Mouse (Mus musculus): ENCODE results near the gene Rprd1b. TPM values are rescaled to one million over a fixed set of nuclear protein-coding genes. Genes with fewer than 3 reads are reported as not detected.

Rprd1b gene
- polyA plus RNA-seq, 1 experiment: 11.4 TPM

DNA sequence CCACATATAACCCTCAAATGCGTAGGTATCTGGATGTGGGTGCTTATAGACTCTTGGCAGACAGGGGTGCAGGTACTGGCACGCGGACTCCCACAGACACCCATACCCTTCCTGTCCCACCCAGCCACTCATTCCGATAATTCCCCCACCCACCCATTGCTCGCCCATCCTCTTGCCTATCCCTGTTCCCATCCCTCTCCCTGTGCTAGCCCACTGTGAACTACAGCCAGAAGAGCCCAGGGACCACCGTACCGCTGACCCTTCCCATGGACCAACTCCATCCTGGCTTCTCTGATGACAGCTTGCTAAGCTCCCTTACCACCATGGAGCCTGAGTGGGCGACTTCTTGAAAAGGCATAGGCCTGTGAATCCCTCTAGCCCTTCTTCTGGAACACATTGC, 118.7 kb downstream of the Rprd1b start:
- H3K27me3 ChIP-seq (ENCODE audit: control insufficient read depth, insufficient read depth, insufficient read length): no peaks in the 10 kb centered on the region
- no peaks in the 10 kb centered on the region for H3K79me2 ChIP-seq (ENCODE audit: control insufficient read depth, insufficient read depth)
- TF ChIP-seq CTCF (IDR thresholded peaks at IDR 0.05; ENCODE audit: control insufficient read depth, insufficient read depth, insufficient read length) (no peak), MYOG (IDR thresholded peaks at IDR 0.05; ENCODE audit: control insufficient read depth, extremely low read depth, insufficient read length) (no peak), MYOD1 (IDR thresholded peaks at IDR 0.05; ENCODE audit: control insufficient read depth, insufficient read length, low read depth) (no peak), CEBPB (IDR thresholded peaks at IDR 0.05; ENCODE audit: low read depth) (no peak), FOSL1 (IDR thresholded peaks at IDR 0.05; ENCODE audit: insufficient read depth, low read length, poor library complexity, severe bottlenecking) (no peak), MAX (IDR thresholded peaks at IDR 0.05) (no peak)
- no peaks in the 10 kb centered on the region for H3K36me3 ChIP-seq (ENCODE audit: control insufficient read depth, insufficient read depth)
- H3K79me3 ChIP-seq (ENCODE audit: low read depth): no peaks in the 10 kb centered on the region
- no peak overlapping the region for H3ac ChIP-seq (ENCODE audit: control insufficient read depth, insufficient read length, low read depth)
- no peak overlapping the region for H3K4me3 ChIP-seq (ENCODE audit: insufficient read depth, poor library complexity, severe bottlenecking)

DNA sequence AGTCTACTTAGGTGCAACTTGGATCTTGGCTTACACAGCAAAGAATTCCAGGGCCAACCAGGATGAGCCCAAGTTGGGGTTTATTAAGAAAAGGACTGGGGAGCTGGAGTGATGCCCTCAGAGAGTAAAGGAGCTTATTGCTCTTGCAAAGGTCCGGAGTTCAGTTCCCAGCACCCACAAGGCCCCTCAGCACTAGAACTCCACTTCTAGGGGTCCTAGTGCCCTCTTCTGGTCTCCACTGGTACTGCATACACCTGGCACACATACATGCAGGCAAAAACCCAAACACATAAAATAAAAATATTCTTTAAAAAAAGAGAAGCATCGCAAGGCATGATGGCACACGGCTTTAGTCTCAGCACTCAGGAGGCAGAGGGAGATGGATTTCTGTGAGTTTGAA, 122.8 kb downstream of the Rprd1b start:
- no peaks in the 10 kb centered on the region for H3K27me3 ChIP-seq (ENCODE audit: control insufficient read depth, insufficient read depth, insufficient read length)
- TF ChIP-seq MAX (IDR thresholded peaks at IDR 0.05) (no peak), CEBPB (IDR thresholded peaks at IDR 0.05; ENCODE audit: low read depth) (no peak), FOSL1 (IDR thresholded peaks at IDR 0.05; ENCODE audit: insufficient read depth, low read length, poor library complexity, severe bottlenecking) (no peak), CTCF (IDR thresholded peaks at IDR 0.05; ENCODE audit: control insufficient read depth, insufficient read depth, insufficient read length) (no peak), MYOD1 (IDR thresholded peaks at IDR 0.05; ENCODE audit: control insufficient read depth, insufficient read length, low read depth) (no peak), USF1 (IDR thresholded peaks at IDR 0.05; ENCODE audit: low read depth) (no peak), MYOG (IDR thresholded peaks at IDR 0.05; ENCODE audit: control insufficient read depth, extremely low read depth, insufficient read length) (no peak)
- no peak overlapping the region for H3K4me3 ChIP-seq (ENCODE audit: insufficient read depth, poor library complexity, severe bottlenecking)
- no peaks in the 10 kb centered on the region for H3K36me3 ChIP-seq (ENCODE audit: control insufficient read depth, insufficient read depth)
- H3ac ChIP-seq (ENCODE audit: control insufficient read depth, insufficient read length, low read depth): no peak overlapping the region
- no peaks in the 10 kb centered on the region for H3K79me2 ChIP-seq (ENCODE audit: control insufficient read depth, insufficient read depth)
- no peaks in the 10 kb centered on the region for H3K79me3 ChIP-seq (ENCODE audit: low read depth)

DNA sequence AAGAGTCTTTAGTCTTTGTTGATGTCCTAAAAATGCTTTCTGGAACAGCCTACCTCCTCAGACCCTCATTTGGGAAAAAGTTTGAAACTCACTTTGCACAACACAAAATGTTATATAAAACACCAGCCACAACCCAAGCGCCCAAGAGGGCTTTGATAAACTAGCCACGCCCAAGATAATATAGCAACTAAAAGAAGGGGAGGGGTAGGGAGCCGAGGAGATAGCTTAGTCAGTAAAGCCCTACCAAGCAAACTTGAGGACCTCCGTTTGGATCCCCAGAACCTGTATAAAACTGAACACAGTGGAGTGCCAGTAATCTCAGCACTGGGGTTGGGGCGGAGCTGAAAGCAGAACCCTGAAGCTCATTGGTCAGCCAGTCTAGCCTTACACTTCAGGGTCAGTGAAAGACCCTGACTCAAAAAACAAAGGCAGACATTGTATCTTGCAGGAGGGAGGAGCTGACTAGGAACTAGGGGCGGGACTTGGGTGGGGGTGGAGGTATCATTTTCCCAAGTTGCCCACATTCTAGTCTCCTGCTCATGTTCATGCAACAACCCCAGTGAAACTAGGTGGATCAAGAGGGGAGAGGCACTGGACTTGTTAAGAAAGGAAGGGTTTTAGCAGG, 124.5 kb downstream of the Rprd1b start:
- Histone ChIP-seq H3K36me3 (ENCODE audit: control insufficient read depth, insufficient read depth) (no peaks in the 10 kb centered on the region), H3K79me2 (ENCODE audit: control insufficient read depth, insufficient read depth) (no peaks in the 10 kb centered on the region), H3K27me3 (ENCODE audit: control insufficient read depth, insufficient read depth, insufficient read length) (no peaks in the 10 kb centered on the region), H3ac (ENCODE audit: control insufficient read depth, insufficient read length, low read depth) (no peak overlapping the region), H3K4me3 (ENCODE audit: insufficient read depth, poor library complexity, severe bottlenecking) (no peak overlapping the region), H3K79me3 (ENCODE audit: low read depth) (no peaks in the 10 kb centered on the region)
- TF ChIP-seq USF1 (IDR thresholded peaks at IDR 0.05; ENCODE audit: low read depth): no peak
- TF ChIP-seq CTCF (IDR thresholded peaks at IDR 0.05; ENCODE audit: control insufficient read depth, insufficient read depth, insufficient read length): no peak
- no peak for TF ChIP-seq MYOD1 (IDR thresholded peaks at IDR 0.05; ENCODE audit: control insufficient read depth, insufficient read length, low read depth)
- TF ChIP-seq CEBPB (IDR thresholded peaks at IDR 0.05; ENCODE audit: low read depth): no peak
- no peak for TF ChIP-seq FOSL1 (IDR thresholded peaks at IDR 0.05; ENCODE audit: insufficient read depth, low read length, poor library complexity, severe bottlenecking)
- no peak for TF ChIP-seq MYOG (IDR thresholded peaks at IDR 0.05; ENCODE audit: control insufficient read depth, extremely low read depth, insufficient read length)
- TF ChIP-seq MAX (IDR thresholded peaks at IDR 0.05): no peak

DNA sequence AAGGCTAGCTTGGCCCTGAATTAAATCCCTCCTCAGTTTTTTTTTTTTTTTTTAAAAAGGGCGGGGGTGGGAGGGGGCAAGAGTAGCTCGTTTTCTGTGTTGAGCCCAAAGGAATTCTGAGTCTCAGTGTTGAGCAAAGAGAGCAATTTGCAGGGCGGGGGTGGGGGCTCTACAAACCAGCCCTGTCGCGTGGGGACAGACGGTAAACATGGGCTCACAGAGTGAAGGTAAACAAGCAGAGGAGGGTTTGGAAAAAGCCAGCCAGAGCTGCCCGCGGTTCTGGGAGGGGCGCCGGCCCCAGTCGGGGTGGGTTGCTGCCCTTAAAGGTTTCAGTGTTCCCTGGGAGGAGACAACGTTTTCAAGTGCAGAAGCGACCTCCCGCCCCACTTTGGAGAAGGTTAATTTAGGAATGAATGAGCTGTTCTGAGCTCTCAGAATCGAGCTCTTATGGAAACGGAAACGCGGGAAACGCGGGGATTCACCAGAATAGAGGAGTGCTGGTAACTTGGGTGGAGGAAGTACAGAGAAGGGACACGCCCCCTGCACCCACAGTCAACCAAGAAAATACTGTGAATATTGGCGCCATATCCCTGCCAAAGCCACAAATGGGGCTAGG, 125.5 kb downstream of the Rprd1b start:
- Histone ChIP-seq H3K4me3 (ENCODE audit: insufficient read depth, poor library complexity, severe bottlenecking) (no peak overlapping the region), H3K79me3 (ENCODE audit: low read depth) (no peaks in the 10 kb centered on the region), H3K79me2 (ENCODE audit: control insufficient read depth, insufficient read depth) (no peaks in the 10 kb centered on the region), H3ac (ENCODE audit: control insufficient read depth, insufficient read length, low read depth) (no peak overlapping the region), H3K36me3 (ENCODE audit: control insufficient read depth, insufficient read depth) (no peaks in the 10 kb centered on the region), H3K27me3 (ENCODE audit: control insufficient read depth, insufficient read depth, insufficient read length) (no peaks in the 10 kb centered on the region)
- TF ChIP-seq USF1 (IDR thresholded peaks at IDR 0.05; ENCODE audit: low read depth): no peak
- no peak for TF ChIP-seq MAX (IDR thresholded peaks at IDR 0.05)
- no peak for TF ChIP-seq CTCF (IDR thresholded peaks at IDR 0.05; ENCODE audit: control insufficient read depth, insufficient read depth, insufficient read length)
- no peak for TF ChIP-seq MYOG (IDR thresholded peaks at IDR 0.05; ENCODE audit: control insufficient read depth, extremely low read depth, insufficient read length)
- no peak for TF ChIP-seq FOSL1 (IDR thresholded peaks at IDR 0.05; ENCODE audit: insufficient read depth, low read length, poor library complexity, severe bottlenecking)
- TF ChIP-seq MYOD1 (IDR thresholded peaks at IDR 0.05; ENCODE audit: control insufficient read depth, insufficient read length, low read depth): no peak
- no peak for TF ChIP-seq CEBPB (IDR thresholded peaks at IDR 0.05; ENCODE audit: low read depth)

DNA sequence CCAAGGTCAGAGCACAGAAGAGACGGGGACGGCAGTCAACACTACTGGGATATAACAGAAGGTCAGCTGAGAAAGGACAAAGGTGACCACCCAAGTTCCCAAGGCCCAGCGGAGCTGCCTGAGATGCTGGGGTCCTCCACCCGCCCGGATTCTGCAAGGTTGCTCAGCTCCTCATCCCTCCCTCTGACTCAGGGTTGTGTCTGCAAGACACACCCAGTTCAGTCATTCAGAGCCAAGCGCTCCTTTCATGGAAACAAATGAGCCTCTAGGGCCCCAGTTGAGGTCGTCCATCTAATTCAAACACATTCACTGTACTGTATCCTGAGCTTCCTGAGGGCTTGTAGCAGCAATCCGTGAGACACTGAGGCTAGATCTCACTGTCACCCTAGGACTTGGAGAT, 126.3 kb downstream of the Rprd1b start:
- H3K79me2 ChIP-seq (ENCODE audit: control insufficient read depth, insufficient read depth): no peaks in the 10 kb centered on the region
- TF ChIP-seq MYOG (IDR thresholded peaks at IDR 0.05; ENCODE audit: control insufficient read depth, extremely low read depth, insufficient read length) (no peak), MYOD1 (IDR thresholded peaks at IDR 0.05; ENCODE audit: control insufficient read depth, insufficient read length, low read depth) (no peak), MAX (IDR thresholded peaks at IDR 0.05) (no peak), CEBPB (IDR thresholded peaks at IDR 0.05; ENCODE audit: low read depth) (no peak), CTCF (IDR thresholded peaks at IDR 0.05; ENCODE audit: control insufficient read depth, insufficient read depth, insufficient read length) (no peak), USF1 (IDR thresholded peaks at IDR 0.05; ENCODE audit: low read depth) (no peak), FOSL1 (IDR thresholded peaks at IDR 0.05; ENCODE audit: insufficient read depth, low read length, poor library complexity, severe bottlenecking) (no peak)
- no peaks in the 10 kb centered on the region for H3K27me3 ChIP-seq (ENCODE audit: control insufficient read depth, insufficient read depth, insufficient read length)
- H3K79me3 ChIP-seq (ENCODE audit: low read depth): no peaks in the 10 kb centered on the region
- no peak overlapping the region for H3ac ChIP-seq (ENCODE audit: control insufficient read depth, insufficient read length, low read depth)
- no peak overlapping the region for H3K4me3 ChIP-seq (ENCODE audit: insufficient read depth, poor library complexity, severe bottlenecking)
- no peaks in the 10 kb centered on the region for H3K36me3 ChIP-seq (ENCODE audit: control insufficient read depth, insufficient read depth)

Data from C2C12 (cell line).